Mouse (Mus musculus): ENCODE data around the gene Ankzf1. TPM values are rescaled to one million over a fixed set of nuclear protein-coding genes. Genes with fewer than 3 reads are reported as not detected.

The Ankzf1 gene
- total RNA-seq, 2 experiments from 2014 or later, result 26.1 to 26.8 TPM

Small RNAs within 50 kb of the gene (microRNA-seq; reads per million reads assigned to microRNA genes)
- 0 reads per million in 2 experiments for gene Gm27943

Other genes starting within 250 kb of the Ankzf1 start
- gene Ihh, start 240.5 kb upstream of the Ankzf1 start, total RNA-seq (2021), result under 1 TPM; 0.20 to 0.32 TPM
- 1 to 10 TPM; 1.7 to 2.6 TPM for gene Nhej1, start 67.0 kb upstream of the Ankzf1 start, total RNA-seq (2021)
- under 1 TPM; 0.15 to 0.47 TPM for gene Slc23a3, start 58.3 kb upstream of the Ankzf1 start, total RNA-seq (2021)
- 10 to 100 TPM; 29.3 to 31.7 TPM for gene Cnppd1, start 49.4 kb upstream of the Ankzf1 start, total RNA-seq (2021)
- 100 to 1,000 TPM; 183 to 185 TPM for gene Retreg2, start 49.4 kb upstream of the Ankzf1 start, total RNA-seq (2021)
- 10 to 100 TPM; 35.1 to 38.9 TPM for gene Zfand2b, start 23.5 kb upstream of the Ankzf1 start, total RNA-seq (2021)
- gene Abcb6, start 11.8 kb upstream of the Ankzf1 start, total RNA-seq (2021), result 10 to 100 TPM; 26.8 to 30.3 TPM
- 100 to 1,000 TPM; 108 to 115 TPM for gene Atg9a, start within 50 bp of the Ankzf1 start, total RNA-seq (2021)
- gene Glb1l, start 18.7 kb downstream of the Ankzf1 start, total RNA-seq (2021), result 10 to 100 TPM; 12.0 to 13.4 TPM
- gene Stk16, start 18.7 kb downstream of the Ankzf1 start, total RNA-seq (2021), result 10 to 100 TPM; 77.3 to 86.6 TPM
- 100 to 1,000 TPM; 524 to 572 TPM for gene Tuba4a, start 27.7 kb downstream of the Ankzf1 start, total RNA-seq (2021)
- not detected for gene A630095N17Rik, start 40.0 kb downstream of the Ankzf1 start, total RNA-seq (2021)
- gene Dnajb2, start 44.3 kb downstream of the Ankzf1 start, total RNA-seq (2021), result 100 to 1,000 TPM in 1 of 2 experiments, 10 to 100 TPM in 1; 93.4 to 100 TPM
- 100 to 1,000 TPM; 399 to 401 TPM for gene Ptprn, start 72.4 kb downstream of the Ankzf1 start, total RNA-seq (2021)
- 100 to 1,000 TPM; 104 to 114 TPM for gene Resp18, start 86.3 kb downstream of the Ankzf1 start, total RNA-seq (2021)
- gene Dnpep, start 125.8 kb downstream of the Ankzf1 start, total RNA-seq (2021), result 10 to 100 TPM; 49.2 to 50.0 TPM
- gene Des, start 168.2 kb downstream of the Ankzf1 start, total RNA-seq (2021), result under 1 TPM; 0.48 to 0.69 TPM
- gene Speg, start 183.1 kb downstream of the Ankzf1 start, total RNA-seq (2021), result 100 to 1,000 TPM; 168 to 178 TPM
- 10 to 100 TPM; 66.4 to 69.1 TPM for gene Gmppa, start 243.8 kb downstream of the Ankzf1 start, total RNA-seq (2021)